Mouse (Mus musculus): ENCODE results near the gene Prss40. TPM values are rescaled to one million over a fixed set of nuclear protein-coding genes. Genes with fewer than 3 reads are reported as not detected.
"Not testable (repeated sequence)": the region's sequence is repeated elsewhere in the genome, so short reads cannot be mapped to it uniquely, and the experiment has no call there.

Prss40 gene
- polyA plus RNA-seq, 1 experiment: not detected

DNA sequence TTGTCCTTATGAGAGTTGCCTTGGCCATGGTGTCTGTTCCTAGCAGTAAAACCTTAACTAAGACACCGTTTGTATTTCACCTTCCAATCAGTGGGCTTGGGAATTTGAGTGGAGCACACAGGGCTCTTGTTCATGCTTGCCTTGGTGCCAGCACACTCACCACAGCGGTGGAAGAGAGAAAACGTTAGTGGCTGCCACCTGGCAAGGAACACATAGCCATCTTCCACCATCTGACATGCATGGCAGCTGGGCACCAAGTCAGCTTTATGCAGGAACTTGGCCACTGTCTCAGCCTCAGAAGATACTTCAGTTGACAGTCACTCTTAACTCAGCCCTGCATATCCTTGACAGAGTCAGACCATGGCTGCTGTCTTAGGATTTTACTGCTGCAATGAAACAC is 37.1 kb downstream of the Prss40 start:
- Histone ChIP-seq H3K4me1 (ENCODE audit: control insufficient read depth, insufficient read depth, low read length) (no peaks in the 10 kb centered on the region), H3K27me3 (replicated peaks; ENCODE audit: control insufficient read depth, insufficient read depth, low read length) (no peaks in the 10 kb centered on the region), H3K27ac (ENCODE audit: insufficient read depth, low read depth, low read length) (no peak overlapping the region), H3K36me3 (ENCODE audit: control insufficient read depth, insufficient read depth, low read length) (no peaks in the 10 kb centered on the region), H3K4me3 (ENCODE audit: insufficient read depth, low read depth, low read length) (no peak overlapping the region)
- TF ChIP-seq CTCF (conservative IDR thresholded peaks at IDR 0.05; ENCODE audit: insufficient read depth, insufficient read length, low read depth, low read length): no peak
- TF ChIP-seq POLR2A (IDR thresholded peaks at IDR 0.05; ENCODE audit: low read depth, low read length): no peak
- 77% methylated on average over 3 of the region's 3 CpGs for WGBS
- no peak for DNase-seq

DNA sequence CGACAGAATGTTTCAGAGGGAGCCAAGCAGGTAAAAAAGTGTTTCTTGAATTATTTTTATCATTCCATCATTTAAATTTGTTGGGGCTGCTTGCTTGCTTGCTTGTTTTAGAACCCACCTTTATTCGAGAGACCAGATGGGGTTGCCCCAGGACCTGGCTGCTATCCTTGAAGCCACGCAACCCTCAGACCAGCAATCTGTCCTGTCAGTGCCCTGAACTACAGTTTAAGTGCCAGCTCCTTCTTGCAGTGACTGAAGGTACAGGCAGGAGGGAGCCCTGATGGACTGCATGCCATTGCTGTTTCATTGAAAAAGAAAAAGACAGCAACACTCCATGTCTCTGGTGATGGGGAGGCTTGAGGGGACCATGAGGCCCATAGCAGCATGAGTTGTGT is 37.9 kb downstream of the Prss40 start:
- 87% methylated on average over 3 of the region's 3 CpGs for WGBS
- DNase-seq: no peak
- Histone ChIP-seq H3K4me3 (ENCODE audit: insufficient read depth, low read depth, low read length) (no peak overlapping the region), H3K27me3 (replicated peaks; ENCODE audit: control insufficient read depth, insufficient read depth, low read length) (no peaks in the 10 kb centered on the region), H3K36me3 (ENCODE audit: control insufficient read depth, insufficient read depth, low read length) (no peaks in the 10 kb centered on the region), H3K27ac (ENCODE audit: insufficient read depth, low read depth, low read length) (no peak overlapping the region), H3K4me1 (ENCODE audit: control insufficient read depth, insufficient read depth, low read length) (no peaks in the 10 kb centered on the region)
- TF ChIP-seq POLR2A (IDR thresholded peaks at IDR 0.05; ENCODE audit: low read depth, low read length) (no peak), CTCF (conservative IDR thresholded peaks at IDR 0.05; ENCODE audit: insufficient read depth, insufficient read length, low read depth, low read length) (no peak)

DNA sequence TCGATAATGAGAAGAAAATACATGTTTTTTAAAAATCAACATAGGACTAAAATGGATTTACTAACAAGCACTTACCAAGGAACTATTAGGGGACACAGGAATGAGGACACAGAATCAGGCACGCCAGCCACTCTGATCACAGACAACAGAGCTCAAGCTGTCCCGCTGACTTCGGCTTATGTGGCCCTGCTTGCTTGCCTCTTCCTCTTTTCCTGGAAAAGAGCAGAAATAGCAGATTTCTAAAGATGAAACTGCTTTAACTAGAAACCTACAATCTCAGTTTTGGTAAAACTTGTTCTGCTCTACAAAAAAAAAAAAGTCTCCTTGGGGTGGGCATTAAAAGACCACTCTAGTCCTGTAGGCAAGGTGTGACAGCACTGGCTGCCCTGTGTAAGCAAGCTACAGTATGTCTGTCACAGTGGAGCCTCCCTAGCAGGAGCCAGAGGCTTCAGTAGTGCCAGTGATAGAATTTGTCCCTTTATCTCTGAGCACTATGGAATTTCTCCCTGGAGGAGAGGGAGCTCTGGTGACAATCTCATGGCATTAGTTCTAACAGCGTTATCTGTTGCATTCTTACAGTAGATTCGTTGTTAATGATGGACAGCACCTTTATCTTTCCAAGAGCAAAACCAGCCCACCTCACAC is 38.4 kb downstream of the Prss40 start:
- H3K27me3 ChIP-seq (replicated peaks; ENCODE audit: control insufficient read depth, insufficient read depth, low read length): no peaks in the 10 kb centered on the region
- H3K27ac ChIP-seq (ENCODE audit: insufficient read depth, low read depth, low read length): no peak overlapping the region
- TF ChIP-seq POLR2A (IDR thresholded peaks at IDR 0.05; ENCODE audit: low read depth, low read length) (no peak), CTCF (conservative IDR thresholded peaks at IDR 0.05; ENCODE audit: insufficient read depth, insufficient read length, low read depth, low read length) (no peak)
- no peak overlapping the region for H3K4me3 ChIP-seq (ENCODE audit: insufficient read depth, low read depth, low read length)
- no peak for DNase-seq
- 87% methylated on average over 6 of the region's 6 CpGs for WGBS
- H3K36me3 ChIP-seq (ENCODE audit: control insufficient read depth, insufficient read depth, low read length): no peaks in the 10 kb centered on the region
- no peaks in the 10 kb centered on the region for H3K4me1 ChIP-seq (ENCODE audit: control insufficient read depth, insufficient read depth, low read length)

DNA sequence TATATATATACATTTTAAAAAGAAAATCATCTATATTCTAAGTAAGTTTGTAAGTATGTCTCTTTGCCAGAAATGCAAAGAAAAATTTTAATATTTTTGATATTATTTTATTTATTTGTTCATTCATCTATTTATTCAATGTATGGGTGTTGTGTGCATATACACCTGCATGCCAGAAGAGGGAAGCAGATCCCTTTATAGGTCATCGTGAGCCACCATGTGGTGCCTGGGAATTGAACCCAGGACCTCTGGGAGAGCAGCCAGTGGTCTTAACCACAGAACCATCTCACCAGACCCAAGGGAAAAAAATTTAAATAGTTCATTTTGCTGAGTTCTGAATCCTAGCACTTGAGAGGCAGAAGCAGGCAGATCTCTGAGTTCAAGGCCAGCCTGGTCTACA is 42.5 kb downstream of the Prss40 start:
- no peak overlapping the region for H3K27ac ChIP-seq (ENCODE audit: insufficient read depth, low read depth, low read length)
- H3K4me3 ChIP-seq (ENCODE audit: insufficient read depth, low read depth, low read length): no peak overlapping the region
- no peaks in the 10 kb centered on the region for H3K4me1 ChIP-seq (ENCODE audit: control insufficient read depth, insufficient read depth, low read length)
- no peaks in the 10 kb centered on the region for H3K27me3 ChIP-seq (replicated peaks; ENCODE audit: control insufficient read depth, insufficient read depth, low read length)
- no peak for DNase-seq
- TF ChIP-seq POLR2A (IDR thresholded peaks at IDR 0.05; ENCODE audit: low read depth, low read length) (no peak), CTCF (conservative IDR thresholded peaks at IDR 0.05; ENCODE audit: insufficient read depth, insufficient read length, low read depth, low read length) (no peak)
- 72% methylated on average over 1 of the region's 1 CpGs for WGBS
- no peaks in the 10 kb centered on the region for H3K36me3 ChIP-seq (ENCODE audit: control insufficient read depth, insufficient read depth, low read length)

DNA sequence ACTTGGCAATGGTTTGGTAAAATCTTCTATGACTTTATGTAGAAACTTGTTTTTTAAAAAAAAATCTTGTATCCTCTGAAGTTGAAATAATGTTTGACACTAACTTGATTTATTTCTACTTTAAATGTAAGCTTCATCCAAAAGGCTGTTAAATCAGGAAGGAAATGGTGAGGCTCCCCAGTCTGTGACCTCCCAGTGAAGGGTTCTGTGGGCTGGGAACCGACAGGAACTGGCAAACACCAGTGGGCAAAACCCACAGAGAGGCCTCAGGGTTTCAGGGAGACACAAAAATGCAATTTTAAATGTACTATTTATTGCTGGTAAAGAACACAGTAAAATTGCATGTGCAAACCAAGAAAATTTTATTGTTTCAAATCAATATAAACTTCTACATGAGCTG is 42.9 kb downstream of the Prss40 start:
- H3K36me3 ChIP-seq (ENCODE audit: control insufficient read depth, insufficient read depth, low read length); H3K27ac ChIP-seq (ENCODE audit: insufficient read depth, low read depth, low read length); H3K27me3 ChIP-seq (replicated peaks; ENCODE audit: control insufficient read depth, insufficient read depth, low read length); H3K4me3 ChIP-seq (ENCODE audit: insufficient read depth, low read depth, low read length); H3K4me1 ChIP-seq (ENCODE audit: control insufficient read depth, insufficient read depth, low read length); DNase-seq: not testable (repeated sequence)
- WGBS: 29% methylated on average over 1 of the region's 1 CpGs

DNA sequence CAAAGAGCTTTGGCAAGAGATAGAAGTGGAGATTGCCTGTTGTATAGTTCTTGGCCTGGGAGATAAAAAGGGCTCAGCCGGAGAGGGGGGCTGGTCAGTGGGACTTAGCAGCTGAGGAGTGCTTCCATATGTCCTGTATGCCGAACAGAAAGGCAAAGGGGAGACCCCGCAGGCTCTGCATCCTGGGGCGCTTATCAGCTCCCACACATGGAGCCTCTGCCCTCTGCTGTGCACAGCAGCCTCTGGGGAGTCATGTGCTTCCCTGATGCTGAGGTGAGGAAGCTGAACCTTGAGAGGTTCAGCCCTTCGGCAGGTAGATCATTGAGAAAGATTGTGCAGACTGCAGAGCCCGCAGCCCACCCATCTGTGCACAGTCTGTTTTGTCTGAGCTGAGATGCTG is 43.4 kb downstream of the Prss40 start:
- not testable (repeated sequence) for DNase-seq; H3K4me3 ChIP-seq (ENCODE audit: insufficient read depth, low read depth, low read length); H3K27ac ChIP-seq (ENCODE audit: insufficient read depth, low read depth, low read length); H3K36me3 ChIP-seq (ENCODE audit: control insufficient read depth, insufficient read depth, low read length); H3K27me3 ChIP-seq (replicated peaks; ENCODE audit: control insufficient read depth, insufficient read depth, low read length); H3K4me1 ChIP-seq (ENCODE audit: control insufficient read depth, insufficient read depth, low read length)
- 69% methylated on average over 6 of the region's 6 CpGs for WGBS

DNA sequence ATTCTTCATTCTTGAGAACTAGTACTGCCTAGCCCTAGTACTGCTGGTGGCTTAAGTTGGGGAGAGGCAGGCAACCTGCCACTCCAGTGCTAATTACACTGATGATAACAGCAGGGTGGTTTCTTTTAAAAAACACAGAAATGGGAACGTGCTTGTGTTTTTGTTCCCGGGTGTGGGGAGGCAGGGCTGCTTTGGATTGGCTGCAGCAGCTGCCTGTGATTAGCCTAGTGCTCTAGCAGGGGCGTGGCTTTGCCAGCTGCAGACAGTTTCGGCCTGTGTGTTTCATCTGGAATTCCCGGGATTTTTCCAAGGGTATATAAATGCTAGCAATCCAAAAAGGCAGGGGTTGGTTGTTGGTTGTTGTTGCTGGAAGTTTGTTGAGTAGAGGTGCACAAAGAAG is 44.1 kb downstream of the Prss40 start:
- TF ChIP-seq CTCF (conservative IDR thresholded peaks at IDR 0.05; ENCODE audit: insufficient read depth, insufficient read length, low read depth, low read length) (no peak), POLR2A (IDR thresholded peaks at IDR 0.05; ENCODE audit: low read depth, low read length) (no peak)
- H3K27ac ChIP-seq (ENCODE audit: insufficient read depth, low read depth, low read length): no peak overlapping the region
- H3K36me3 ChIP-seq (ENCODE audit: control insufficient read depth, insufficient read depth, low read length): no peaks in the 10 kb centered on the region
- H3K4me1 ChIP-seq (ENCODE audit: control insufficient read depth, insufficient read depth, low read length): no peaks in the 10 kb centered on the region
- DNase-seq: no peak
- H3K27me3 ChIP-seq (replicated peaks; ENCODE audit: control insufficient read depth, insufficient read depth, low read length): no peaks in the 10 kb centered on the region
- WGBS: 40% methylated on average over 5 of the region's 5 CpGs
- no peak overlapping the region for H3K4me3 ChIP-seq (ENCODE audit: insufficient read depth, low read depth, low read length)

DNA sequence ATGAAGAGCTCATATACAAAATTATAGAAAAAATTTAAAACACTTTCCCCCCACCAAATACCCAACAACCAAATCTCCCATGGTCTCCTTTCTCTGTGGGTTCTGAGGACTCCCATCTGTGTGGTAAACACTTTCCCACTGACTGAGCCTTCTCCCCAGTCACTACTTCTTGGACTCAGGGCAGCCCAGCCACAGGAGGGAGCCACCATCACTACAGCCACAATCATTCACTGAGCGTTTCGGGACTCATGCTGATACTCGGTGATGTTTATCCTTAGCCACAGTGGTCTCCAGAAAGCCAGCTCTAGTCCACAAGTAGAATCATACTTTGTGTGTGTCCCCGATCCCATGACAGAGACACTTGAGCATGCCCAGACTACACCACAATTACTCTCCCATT is 47.7 kb downstream of the Prss40 start:
- Histone ChIP-seq H3K36me3 (ENCODE audit: control insufficient read depth, insufficient read depth, low read length) (no peaks in the 10 kb centered on the region), H3K4me3 (ENCODE audit: insufficient read depth, low read depth, low read length) (no peak overlapping the region), H3K27me3 (replicated peaks; ENCODE audit: control insufficient read depth, insufficient read depth, low read length) (no peaks in the 10 kb centered on the region), H3K27ac (ENCODE audit: insufficient read depth, low read depth, low read length) (no peak overlapping the region), H3K4me1 (ENCODE audit: control insufficient read depth, insufficient read depth, low read length) (no peaks in the 10 kb centered on the region)
- WGBS: 86% methylated on average over 4 of the region's 4 CpGs
- no peak for TF ChIP-seq CTCF (conservative IDR thresholded peaks at IDR 0.05; ENCODE audit: insufficient read depth, insufficient read length, low read depth, low read length)
- TF ChIP-seq POLR2A (IDR thresholded peaks at IDR 0.05; ENCODE audit: low read depth, low read length): no peak
- DNase-seq: no peak

Data from kidney, adult 2 months (tissue).